Mouse (Mus musculus): Measurements from ENCODE around the gene Mmrn2. TPM values are rescaled to one million over a fixed set of nuclear protein-coding genes. Genes with fewer than 3 reads are reported as not detected.
A peak's percentile ranks its signal among the peaks of the same experiment; 100 is the strongest.
"Not testable (repeated sequence)": the region's sequence is repeated elsewhere in the genome, so short reads cannot be mapped to it uniquely, and the experiment has no call there.

Mmrn2 gene
- polyA plus RNA-seq, 1 experiment = 21.0 TPM

DNA sequence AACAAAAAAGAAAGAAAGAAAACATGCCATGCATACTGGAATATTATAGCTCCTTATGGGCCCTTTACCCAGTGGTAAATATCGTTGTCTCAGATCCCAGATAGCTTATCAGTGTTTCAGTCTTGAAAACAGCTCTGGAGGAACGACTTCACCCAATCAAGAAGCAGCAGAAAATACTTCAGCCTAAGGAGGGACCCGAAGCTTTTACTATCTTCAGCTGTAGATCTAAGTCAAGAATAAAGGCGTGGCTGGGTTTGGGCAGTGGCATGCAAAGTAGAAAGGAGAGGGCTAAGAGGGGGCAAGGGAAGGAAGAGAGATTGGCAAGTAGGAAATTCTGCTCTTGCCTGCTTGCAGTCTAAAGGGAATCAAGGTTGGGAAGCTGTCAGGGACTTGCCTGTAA lies 13.1 kb upstream of the Mmrn2 start:
- no peak for DNase-seq (ENCODE audit: low read depth)

DNA sequence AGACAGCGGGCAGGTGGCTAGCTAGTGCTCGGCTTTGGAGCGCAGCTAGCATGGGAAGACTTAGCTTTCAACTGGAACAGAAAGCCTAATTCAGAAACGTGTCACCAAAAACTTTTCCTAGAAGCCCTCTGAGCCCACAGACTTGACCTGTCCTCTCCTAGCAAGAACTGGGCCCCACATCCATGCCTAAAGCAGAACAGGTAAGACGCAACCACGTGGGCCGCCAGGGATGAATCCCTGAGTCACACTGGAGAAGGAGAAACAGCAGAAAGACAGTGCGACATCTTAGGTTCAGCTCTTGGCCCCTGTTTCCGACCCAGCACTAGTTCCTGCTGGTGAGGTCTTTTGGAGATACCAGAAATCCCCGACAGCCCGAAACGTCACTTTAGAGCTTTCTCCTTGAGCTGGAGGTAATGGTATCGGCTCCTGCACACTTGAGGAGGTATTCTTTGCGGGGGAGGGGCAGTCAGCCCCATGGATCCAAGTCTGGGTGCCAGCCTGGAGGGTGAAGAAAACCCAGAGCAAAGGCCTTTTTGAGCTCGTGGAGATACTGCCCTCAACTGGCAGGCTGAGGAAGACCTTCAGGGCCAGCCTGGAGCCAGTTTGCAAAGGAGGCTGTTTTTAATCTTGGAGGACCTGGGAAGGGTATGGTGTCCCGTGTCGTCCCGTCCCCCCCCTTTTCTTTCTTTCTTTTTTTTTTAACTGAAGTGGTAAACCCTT lies 12.4 kb upstream of the Mmrn2 start:
- DNase-seq (ENCODE audit: low read depth) = no peak

DNA sequence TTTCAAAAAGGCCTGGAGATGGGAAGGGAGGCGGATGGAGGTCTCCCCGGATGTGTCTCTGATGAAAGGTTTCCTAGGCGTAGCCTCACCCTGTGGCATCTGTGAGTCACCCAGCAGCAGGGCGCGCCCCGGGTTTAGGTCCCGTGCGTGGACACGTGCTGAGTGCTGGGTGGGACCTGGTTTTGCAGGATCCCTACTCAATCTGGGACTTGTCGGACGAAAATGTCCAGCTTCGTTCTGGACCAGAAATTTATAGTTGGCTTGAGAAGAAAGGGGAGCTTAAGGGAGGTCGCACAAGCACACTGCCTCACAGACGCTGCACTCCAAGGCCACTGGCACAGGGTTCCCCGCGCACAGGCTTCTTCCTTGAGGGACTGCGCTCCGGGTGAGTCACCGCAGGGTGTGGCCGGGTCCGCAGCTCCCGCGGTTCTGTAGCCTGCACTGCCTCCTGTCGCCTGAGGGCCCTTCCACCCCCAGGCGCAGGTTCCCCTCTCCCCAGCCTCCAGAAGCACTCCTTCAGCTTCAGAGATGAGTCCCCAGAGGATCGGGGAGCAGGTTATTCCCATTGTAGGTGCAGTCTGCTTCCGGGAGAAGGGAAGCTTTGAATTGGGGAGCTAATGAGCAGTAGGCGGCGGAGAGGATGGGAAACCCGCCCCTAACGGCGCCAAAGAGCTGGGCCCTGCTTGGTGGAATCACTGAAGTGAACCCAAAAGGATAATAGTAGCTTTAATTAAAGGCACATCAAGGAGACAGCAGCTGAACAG lies 11.6 kb upstream of the Mmrn2 start:
- DNase-seq (ENCODE audit: low read depth) = no peak

DNA sequence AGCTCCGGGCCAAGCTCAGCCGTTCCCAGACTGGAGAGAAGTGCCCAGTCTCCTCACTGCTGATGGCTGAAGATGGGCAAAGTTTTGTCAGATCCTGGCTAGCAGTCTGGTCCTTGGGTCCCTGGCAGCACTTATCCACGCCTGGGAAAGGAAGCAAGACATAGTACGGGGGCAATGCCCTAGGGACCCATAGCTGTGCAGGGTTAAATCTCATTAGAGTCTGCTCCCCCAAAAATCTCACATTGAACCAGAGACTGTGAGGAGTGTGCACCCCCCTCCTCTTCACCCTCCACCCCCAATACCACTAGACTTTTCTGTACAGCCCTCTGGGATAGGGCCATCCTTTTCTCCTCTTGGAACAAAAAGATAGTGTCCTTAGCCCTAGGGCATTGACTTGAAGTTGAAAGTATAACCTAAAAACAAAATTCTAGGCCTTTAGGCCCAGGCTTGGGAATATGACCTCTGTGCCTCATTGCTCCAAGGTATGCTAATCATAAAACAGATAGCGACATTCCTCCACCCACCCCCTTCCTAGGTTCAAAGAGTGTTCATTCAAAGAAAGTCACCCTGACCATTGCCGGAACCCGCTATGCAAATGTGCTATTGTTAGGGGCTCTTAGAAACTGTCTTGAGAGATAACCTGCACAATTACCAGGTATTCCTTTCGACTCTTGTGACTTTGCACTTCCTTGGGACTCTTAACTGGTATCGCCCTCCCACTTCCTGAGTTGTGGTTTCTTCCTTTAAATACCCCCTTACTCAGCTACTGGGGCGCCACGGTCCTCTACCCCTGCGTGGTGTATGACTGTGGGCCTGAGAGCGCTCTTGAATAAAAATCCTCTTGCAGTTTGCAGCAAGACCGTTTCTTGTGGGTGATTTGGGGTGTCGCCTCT lies 10.8 kb upstream of the Mmrn2 start:
- not testable (repeated sequence) for DNase-seq (ENCODE audit: low read depth)

DNA sequence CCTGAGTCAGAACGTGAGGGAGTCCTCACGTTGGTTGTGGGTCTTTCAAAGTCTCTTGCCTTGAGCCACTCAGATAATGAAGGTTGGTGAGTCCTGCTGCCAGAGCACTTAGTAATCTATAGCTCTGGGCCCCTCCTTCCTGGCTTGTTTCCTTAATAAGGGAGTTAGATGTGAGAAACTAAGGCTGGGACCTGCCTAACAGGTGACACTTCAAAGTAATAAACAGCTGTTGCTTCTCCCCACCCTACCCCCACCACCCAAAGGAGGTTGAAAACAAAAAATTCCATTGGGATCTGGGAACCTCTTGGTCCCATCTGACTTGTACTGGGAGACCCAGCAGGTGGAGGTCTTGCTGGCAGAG lies 10.1 kb upstream of the Mmrn2 start:
- DNase-seq (ENCODE audit: low read depth) = no peak

- DNase-seq (ENCODE audit: low read depth) = no peak
These were observed 5.1 kb upstream of the Mmrn2 start for GRCm38 (mm10) chr14:34370203-34370602.

DNA sequence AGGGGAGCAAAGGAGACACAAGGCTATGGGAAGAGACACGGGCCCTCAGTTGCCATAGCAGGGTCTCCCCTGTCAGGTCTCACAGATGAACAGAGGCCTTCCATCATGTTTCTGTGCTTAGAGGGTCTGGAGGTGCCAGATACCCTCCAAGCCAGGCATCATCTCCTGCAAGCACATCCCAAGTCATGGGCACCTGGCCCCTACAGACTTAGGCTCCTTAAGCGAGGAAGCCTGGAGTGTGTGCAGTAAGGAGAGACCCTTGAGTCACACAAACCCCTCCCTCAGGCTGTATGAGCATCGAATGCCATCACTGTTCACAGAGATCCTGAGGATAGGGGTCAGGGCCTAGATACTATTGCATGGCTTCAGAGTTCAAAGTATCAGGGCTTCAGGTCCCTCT lies 4.3 kb upstream of the Mmrn2 start:
- DNase-seq (ENCODE audit: low read depth) = no peak

- no peak for DNase-seq (ENCODE audit: low read depth)
These were observed 3.5 kb upstream of the Mmrn2 start for GRCm38 (mm10) chr14:34371763-34372162.

- no peak for DNase-seq (ENCODE audit: low read depth)
These were observed 2.6 kb upstream of the Mmrn2 start for GRCm38 (mm10) chr14:34372646-34373045.

GRCm38 (mm10) chr14:34373581-34373980 lies 1.7 kb upstream of the Mmrn2 start:
- no peak for DNase-seq (ENCODE audit: low read depth)

DNA sequence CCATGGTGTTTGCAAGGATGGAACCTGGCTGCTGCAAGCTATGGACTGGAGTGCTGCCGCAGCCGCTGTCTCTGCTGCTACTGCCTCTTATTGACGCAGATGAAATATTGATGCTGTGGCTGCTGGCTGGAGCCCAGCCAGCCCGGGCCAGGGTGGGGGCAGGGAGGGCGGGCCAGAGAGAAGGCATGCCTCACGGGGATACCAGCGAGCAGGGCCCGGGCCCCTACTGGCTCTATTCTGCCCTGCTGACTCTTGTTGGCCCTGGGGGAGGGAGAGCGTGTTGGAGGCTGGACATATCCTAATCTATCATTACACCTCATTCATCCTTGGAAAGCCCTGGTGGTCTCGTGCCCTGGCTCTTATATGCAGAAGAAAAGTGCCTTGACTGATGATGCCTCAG lies 688 bp upstream of the Mmrn2 start, which contains the start of gene Sncg:
TSS of gene Sncg (minus strand) at position 213 of the 400 bp plus-strand sequence.
- DNase-seq (ENCODE audit: low read depth) = no peak

GRCm38 (mm10) chr14:34375941-34376340 lies 676 bp downstream of the Mmrn2 start:
- DNase-seq (ENCODE audit: low read depth) = no peak

DNA sequence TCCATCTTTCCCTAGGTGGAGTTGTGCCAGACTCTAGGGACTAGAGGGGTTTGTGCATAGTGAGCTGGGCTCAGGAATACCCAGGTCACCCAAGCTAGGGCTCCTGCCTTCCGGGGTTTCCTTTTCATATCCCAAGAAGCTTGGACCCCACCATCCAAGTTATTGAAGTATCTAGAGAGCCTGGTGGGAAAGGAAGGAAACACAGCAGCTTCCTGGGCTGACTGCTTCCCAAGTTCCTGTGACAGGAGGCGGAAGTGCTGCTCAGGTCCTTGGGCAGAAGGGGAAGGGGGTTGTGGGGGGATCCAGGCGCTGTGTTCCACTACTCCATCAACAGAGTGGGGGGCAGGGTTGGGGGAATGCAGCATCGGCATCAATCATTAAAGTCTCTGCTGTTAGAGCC lies 1.9 kb downstream of the Mmrn2 start:
- DNase-seq (ENCODE audit: low read depth) = no peak

- peak; percentile 78 for DNase-seq (ENCODE audit: low read depth)
These were observed 3.5 kb downstream of the Mmrn2 start for GRCm38 (mm10) chr14:34378560-34379331.

DNA sequence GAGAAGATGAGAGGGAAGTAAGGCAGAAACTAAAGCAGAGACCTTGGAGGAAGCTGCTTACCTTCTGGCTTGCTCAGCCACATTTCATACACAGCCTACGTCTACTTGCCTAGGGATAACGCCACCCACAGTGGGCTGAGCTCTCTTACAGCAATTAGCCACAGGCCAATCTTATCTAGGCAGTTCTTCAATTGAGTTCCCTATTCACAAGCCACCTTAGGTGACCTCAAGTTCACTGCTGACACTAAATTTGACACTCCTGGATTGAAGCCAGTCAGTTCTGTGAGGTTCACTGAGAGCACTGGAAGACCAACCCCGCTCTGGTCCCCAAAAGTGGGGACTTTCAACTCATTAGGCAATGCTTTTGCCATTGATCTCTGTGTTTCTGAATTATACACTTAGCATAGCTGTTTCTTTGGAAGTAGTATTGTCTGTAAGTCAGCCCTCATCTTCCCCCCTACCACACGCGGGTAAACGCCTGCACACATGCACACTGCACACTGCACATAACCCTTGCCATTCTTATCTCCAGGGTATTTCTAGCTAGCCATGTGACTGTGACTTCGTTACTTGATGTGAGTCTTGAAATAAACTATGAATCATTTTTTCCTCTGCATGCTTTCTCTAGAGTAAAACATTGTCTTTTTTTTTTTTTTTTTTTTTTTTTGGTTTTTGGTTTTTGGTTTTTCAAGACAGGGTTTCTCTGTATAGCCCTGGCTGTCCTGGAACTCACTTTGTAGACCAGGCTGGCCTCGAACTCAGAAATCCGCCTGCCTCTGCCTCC lies 7.8 kb downstream of the Mmrn2 start:
- DNase-seq (ENCODE audit: low read depth) = no peak

DNA sequence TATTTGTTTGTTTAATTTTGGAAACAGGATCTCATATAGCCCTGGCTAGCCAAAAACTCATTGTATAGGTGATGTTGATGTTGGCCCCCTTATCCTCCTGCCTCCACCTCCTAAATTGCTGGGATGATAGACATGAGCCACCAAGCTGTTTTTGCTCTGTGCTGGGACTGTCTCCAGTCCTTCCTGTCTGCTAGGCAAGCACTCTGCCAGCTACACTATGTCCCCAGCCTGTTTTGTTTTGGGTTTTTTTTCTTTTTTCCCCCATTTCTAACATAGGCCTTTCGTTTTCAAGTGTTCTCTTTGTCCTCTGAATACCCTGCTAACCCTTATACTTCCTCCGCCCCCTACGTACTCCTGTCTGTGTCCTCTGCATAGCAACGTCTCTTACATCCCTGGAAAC lies 18.0 kb downstream of the Mmrn2 start:
- no peak for DNase-seq (ENCODE audit: low read depth)

DNA sequence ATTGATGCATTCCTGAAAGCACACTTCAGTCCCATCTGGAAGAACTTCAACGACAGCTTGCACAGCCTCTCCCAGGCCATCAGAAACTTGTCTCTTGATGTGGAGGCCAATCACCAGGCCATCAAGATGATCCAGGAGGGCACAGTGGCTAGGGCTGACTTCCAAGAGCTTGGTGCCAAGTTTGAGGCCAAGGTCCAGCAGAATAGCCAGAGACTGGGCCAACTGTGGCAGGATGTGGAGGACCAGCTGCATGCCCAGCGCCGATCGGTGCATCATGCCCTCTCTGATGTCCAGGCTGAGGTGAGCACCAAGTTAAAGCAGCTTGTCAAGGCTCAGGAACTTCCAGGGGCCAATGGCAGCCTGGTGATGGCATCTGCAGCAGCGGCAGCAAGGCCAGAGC lies 22.6 kb downstream of the Mmrn2 start:
- no peak for DNase-seq (ENCODE audit: low read depth)

DNA sequence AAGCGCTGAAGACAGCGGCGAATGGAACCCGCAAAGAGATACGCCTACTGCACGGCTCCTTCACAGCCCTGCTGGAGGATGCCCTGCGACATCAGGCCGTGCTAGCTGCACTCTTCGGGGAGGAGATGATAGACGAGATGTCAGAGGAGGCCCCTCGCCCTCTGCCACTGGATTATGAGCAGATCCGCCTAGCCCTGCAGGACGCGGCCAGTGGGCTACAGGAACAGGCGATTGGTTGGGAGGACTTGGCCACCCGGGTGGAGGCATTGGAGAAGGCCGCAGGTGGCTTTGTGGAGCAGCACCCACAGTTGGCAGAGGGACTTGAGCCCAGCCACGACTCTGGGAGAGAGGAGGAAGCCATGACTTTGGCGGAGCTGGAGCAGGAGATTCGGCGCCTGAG lies 23.6 kb downstream of the Mmrn2 start:
- DNase-seq (ENCODE audit: low read depth) = no peak

- DNase-seq (ENCODE audit: low read depth) = no peak
These were observed 24.0 kb downstream of the Mmrn2 start for GRCm38 (mm10) chr14:34399301-34399700.

- no peak for DNase-seq (ENCODE audit: low read depth)
These were observed 24.8 kb downstream of the Mmrn2 start for GRCm38 (mm10) chr14:34400021-34400420.

DNA sequence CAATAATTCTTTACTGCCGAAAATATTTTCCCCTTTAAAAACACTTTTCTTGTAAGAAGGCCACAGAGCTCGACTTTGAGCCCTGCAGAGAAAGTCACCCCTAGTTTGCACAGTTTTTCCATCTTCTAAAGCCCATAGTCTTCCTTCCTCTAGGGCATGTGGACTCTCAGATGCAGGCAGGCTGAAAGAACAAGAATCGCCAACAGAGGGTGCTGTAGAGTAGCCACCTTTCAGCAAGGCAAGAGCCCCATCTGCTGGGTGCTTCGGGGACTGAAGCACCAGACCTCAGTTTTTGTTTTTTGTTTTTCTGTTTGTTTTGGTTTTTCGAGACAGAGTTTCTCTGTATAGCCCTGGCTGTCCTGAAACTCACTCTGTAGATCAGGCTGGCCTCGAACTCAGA lies 25.9 kb downstream of the Mmrn2 start:
- DNase-seq (ENCODE audit: low read depth) = no peak
